Mouse (Mus musculus) spleen, postnatal 36 days (tissue): ENCODE measurements around the gene Mkrn1.
"Not testable (repeated sequence)": the region's sequence is repeated elsewhere in the genome, so short reads cannot be mapped to it uniquely, and the experiment has no call there.

ENCODE experiments used
- DNase-seq, 2 experiments: peaks; one replicate each; pipeline ENCODE4 v3.0.0; 2022; ENCODE audit warnings: low spot score in 2 of 2, mixed read lengths in 1 of 2

Mkrn1 gene

DNA sequence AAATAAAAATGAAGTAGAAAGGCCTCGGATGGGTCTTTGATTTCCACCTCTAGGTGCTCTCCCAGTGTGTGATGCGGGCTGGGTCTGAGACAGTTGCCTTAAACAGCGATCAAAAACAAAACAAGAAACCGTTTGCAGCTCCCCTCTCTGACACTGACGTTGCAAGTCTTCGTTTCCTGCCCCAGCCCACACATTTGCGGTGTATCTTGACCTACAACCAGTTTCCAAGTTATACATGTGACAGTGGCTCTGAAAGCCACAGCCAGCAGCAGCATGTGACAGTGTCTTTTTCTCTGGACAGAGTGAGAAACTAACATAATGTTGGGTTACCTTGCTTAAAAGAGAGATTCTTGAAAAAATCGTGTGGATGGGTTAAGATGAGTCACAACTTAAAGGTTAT lies 40.5 kb downstream of the Mkrn1 start:
- DNase-seq: peak; percentile 69

DNA sequence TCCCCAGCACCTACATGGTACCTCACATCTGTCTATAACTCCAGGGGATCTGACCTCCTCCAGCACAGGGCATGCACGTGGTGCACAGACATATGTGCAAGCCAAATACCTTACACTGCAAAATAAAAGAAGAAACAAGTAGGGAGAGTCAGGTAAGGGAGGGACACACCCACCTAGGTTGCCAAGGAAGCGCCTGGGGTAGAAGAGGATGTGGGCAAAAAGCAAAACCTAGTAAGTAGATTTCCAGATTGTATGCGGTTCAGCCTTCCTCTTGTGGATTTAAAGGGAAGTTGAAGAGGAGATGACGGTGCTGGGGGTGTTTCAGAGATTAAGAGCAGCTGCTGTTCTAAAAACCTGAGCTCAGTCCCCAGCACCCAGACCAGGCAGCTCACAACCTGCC lies 41.0 kb downstream of the Mkrn1 start:
- DNase-seq: peak; percentile 56 to 65

GRCm38 (mm10) chr6:39378161-39378835 lies 42.0 kb downstream of the Mkrn1 start:
- DNase-seq: not testable (repeated sequence)

DNA sequence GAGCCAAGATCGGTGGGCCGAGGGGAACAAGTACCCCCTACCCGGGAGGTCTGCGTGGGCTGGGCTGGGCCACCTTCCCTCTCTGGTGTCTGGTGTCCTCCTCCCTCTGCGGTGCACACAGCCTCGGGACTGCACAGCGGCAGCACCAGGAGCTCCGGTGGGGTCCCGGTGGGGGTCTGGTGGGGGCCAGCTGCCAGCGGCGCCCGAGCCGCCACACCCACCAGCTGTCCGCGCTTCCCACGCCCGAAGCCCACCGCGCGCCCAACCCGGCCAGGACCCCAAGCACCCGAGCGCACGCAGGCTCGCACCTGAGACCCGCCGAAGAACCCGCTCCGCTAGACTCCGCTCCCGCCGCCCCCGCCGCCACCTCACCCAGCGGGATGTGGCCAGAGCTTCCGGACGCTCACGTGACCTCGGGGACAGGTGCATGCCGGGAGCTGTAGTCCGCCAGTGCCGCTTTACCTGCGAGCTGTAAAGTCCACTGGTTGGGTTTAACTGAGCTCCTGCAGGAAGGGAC lies 42.9 kb downstream of the Mkrn1 start, which contains the start of gene Slc37a3:
Gene Slc37a3, minus strand, starts transcription at position 365 of the 517 bp plus-strand sequence.
- DNase-seq: peak; percentile 88 to 89

DNA sequence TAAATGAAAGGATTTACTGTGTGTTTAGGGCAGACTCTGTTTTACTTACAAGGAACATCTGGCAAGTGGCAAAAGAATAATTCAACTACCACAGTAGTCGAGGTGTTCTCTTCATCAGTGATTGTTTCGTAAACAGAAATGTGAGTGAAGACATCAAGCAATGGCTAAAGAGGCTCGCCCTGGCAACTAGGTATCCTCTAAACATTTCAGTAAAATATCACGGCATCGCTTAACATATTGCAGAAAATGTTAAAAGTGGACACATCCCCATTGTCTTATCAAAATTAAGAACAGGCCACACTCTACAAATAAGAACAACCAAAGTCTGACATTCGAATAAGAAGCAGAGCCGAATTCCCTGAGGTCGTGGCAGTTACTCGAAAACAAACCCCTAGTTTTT lies 43.5 kb downstream of the Mkrn1 start:
- no peak for DNase-seq

DNA sequence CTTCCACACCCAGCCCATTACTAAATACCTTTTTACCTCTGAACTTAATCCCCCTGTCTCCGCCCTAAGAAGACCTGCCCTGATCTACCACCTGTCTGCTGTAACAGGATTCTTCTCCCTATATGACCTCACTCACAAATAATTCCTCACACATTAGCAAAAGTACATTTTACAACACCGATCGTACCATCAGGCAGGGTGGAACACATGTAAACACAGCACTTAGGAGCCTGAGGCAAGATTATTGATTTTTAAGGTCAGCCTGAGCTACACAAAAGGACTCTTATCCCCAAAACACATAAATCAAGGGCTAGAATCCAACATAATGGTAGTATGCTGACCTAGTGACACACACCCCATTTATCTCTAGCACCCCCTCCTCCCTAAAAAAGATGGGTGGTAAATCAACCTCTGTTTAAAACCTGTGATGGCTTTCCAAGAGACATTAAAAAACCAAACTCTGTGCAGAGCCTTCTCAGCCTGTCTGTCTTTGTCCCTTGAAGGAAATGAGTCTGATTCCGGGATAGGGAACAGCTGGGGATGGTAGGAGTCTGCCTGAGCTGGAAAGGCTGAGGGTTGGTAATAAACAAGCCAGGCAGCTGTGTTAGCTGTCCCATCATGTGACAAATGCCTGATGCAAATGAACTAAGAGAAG lies 46.8 kb downstream of the Mkrn1 start:
- DNase-seq: no peak

GRCm38 (mm10) chr6:39372727-39373126 lies 47.5 kb downstream of the Mkrn1 start:
- peak; percentile 62 to 65 for DNase-seq

DNA sequence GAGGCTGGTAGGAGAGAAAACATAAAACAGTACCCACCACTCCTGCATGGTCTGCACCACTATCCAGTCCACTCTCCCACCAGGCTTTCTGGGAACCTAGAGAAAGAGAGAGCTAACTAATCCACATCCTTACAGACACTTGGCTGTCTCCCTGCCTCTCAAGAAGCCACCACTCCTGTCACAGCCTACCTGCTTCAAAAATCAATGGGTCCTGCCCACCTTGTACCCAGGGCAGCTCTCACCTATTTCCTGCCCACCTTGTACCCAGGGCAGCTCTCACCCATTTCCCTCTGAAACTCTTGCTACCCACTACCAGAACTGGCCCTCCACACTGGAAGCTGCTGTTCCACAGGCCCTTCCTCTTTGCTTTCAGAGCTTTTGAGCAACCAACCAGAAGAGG lies 48.2 kb downstream of the Mkrn1 start:
- no peak for DNase-seq

DNA sequence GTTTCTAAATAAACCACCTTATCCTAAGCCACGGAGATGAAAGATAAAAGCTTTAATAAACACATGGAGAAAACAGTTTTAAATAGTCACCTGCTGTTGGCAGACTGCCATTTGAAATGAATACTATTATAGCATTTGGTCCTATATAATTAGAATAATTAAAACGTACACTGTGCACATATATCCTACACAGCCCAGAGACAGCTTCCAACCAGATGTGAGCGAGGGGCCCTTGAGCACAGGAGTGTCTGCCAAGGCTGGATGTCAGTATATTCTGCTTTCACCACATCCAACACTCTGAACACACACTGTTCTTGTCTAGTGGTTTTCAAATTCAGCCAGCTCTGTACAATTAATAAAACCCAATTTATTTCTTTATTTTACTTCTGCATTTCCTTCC lies 50.6 kb downstream of the Mkrn1 start:
- DNase-seq: no peak

GRCm38 (mm10) chr6:39362684-39363083 lies 57.6 kb downstream of the Mkrn1 start:
- DNase-seq: no peak

GRCm38 (mm10) chr6:39359207-39359606 lies 61.1 kb downstream of the Mkrn1 start:
- DNase-seq: not testable (repeated sequence)

- DNase-seq: no peak
Observed at GRCm38 (mm10) chr6:39348946-39349345, 71.3 kb downstream of the Mkrn1 start.

DNA sequence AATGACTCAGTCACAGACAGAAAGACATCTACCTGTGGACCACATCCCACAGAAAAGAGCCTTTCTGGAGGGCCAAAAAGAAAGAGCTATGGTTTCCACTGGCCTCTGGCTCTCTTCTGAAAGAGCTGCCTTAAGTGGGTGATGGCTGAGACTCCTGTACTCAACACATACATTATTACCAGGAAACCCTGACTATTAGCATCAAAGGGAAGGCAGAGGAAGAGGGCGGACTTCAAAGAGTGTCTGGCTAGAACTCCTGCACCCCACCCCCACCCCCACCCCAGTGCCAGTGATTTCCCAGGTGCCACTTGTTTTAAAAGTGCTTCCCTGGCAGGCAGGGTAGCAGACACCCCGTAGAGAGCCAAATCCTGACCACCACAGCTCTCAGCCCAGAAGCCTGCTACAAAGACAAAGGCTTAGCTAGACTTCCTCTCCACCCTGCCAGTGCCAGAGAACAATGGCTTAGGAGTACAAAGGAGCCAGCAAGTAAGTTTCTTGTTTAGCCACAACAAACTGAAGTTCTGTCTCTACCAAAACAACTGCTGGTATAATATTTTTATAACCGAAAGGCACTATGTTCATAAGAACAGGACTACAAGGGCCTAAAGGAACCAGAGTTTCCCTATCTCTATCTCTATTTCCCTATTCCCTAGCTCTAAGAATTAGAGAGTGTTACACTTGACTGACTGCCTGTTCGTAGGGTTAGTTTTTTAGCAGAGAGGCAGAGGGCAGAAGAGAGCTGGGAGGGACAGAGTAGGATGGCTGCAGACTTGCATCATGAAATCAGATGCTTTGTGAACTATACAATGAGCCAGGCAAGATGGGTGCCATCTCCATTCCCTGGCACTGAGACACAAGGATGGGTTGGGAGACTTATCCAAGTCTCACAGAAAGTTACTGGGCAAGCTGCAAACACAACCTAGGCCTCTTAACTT lies 72.1 kb downstream of the Mkrn1 start:
- no peak for DNase-seq
